9 mouse cellular contexts compared by ENCODE assay signal in the genomic region with DNA sequence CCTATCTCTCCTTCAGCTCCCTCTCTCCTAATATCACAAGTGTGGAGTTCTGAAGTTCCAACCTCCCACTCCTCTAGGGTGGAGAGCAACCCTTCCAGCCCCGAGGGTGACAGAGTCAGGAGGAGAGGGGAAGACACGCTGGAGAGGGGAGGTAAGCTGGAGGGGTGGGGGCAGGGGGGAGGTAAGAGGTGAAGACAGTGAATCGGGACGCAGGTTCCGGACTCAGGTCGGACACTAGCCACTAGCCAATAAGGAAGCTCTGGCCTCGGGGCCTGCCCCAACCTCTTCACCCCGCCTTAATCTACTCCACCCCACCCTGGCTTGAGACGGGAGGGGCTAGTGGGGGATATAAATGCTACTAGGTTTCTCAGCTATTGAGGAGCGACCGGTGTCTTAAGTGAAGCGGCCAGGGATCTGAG. TPM values are rescaled to one million over a fixed set of nuclear protein-coding genes. Genes with fewer than 3 reads are reported as not detected.
DNase-seq lines count a peak whose midpoint lies in the region; ATAC-seq and TF ChIP-seq lines count a peak whose summit lies in the region.
"Had no signal": no experiment of that assay in that cellular context is flagged by ENCODE, and none has a peak within 500 bp of the region (broad histone marks: within the 10 kb centered on the region; RNA-seq: fewer than 3 reads in every experiment).

No protein-coding gene starts in this region.

- H3K36me3 ChIP-seq in heart, embryonic 16.5 days (ENCODE audit: control insufficient read depth, insufficient read depth), result no peaks in the 10 kb centered on the region
- no peaks in the 10 kb centered on the region for H3K36me3 ChIP-seq in liver, embryonic 13.5 days

- TF ChIP-seq CTCF in gastrocnemius, adult 2 months (IDR thresholded peaks at IDR 0.05), result no peak

- peak overlapping the region; percentile 90 for H3K4me2 ChIP-seq in heart, embryonic 16.5 days (ENCODE audit: low read depth, low read length)
- peak overlapping the region; percentile 55 for H3K4me2 ChIP-seq in liver, embryonic 13.5 days

- H3K4me1 ChIP-seq in heart, embryonic 16.5 days (ENCODE audit: control insufficient read depth, insufficient read depth, low read length), result peaks cover 26% of the 10 kb centered on the region
- peaks cover 9% of the 10 kb centered on the region; the same call in 1 of the 2 replicates for H3K4me1 ChIP-seq in liver, embryonic 13.5 days (replicated peaks)

- H3K27ac ChIP-seq in gastrocnemius, adult 2 months, result 0 out of 2 replicates have a peak overlapping the region, but pooled peaks have one; percentile 52
- no peak overlapping the region for H3K27ac ChIP-seq in heart, embryonic 16.5 days (ENCODE audit: low read length)
- H3K27ac ChIP-seq in liver, embryonic 13.5 days, result peak overlapping the region; percentile 50

- DNase-seq in gastrocnemius, adult 2 months, result no peak
- DNase-seq in gastrocnemius, postnatal 10 days, result no peak
- DNase-seq in ES-CJ7 (ENCODE audit: low read depth, low spot score), result peak; percentile 89
- DNase-seq in liver, embryonic 13.5 days, result no peak
- DNase-seq in gastrocnemius, postnatal 25 days, result no peak
- DNase-seq in Muller cell, postnatal 12 days (ENCODE audit: inconsistent ontology term), result no peak
- DNase-seq in adrenal gland, adult 18-20 months (ENCODE audit: low spot score in 2 of 2), result no peak
- DNase-seq: cerebellum, adult 11 months had no signal

- intact Hi-C loops in gastrocnemius, adult 2 months (cut with DNase I), result no loop called here

- H3K27me3 ChIP-seq in heart, embryonic 16.5 days (ENCODE audit: control insufficient read depth, insufficient read depth, low read length), result peaks cover 78% of the 10 kb centered on the region
- peaks cover 97% of the 10 kb centered on the region for H3K27me3 ChIP-seq in liver, embryonic 13.5 days

- no peak overlapping the region for H3K9ac ChIP-seq in heart, embryonic 16.5 days (ENCODE audit: low read length)
- peak overlapping the region; percentile 69 for H3K9ac ChIP-seq in liver, embryonic 13.5 days

- 0 out of 2 replicates have a peak, but pooled peaks have one; percentile 8 for ATAC-seq in heart, embryonic 16.5 days (replicated peaks; ENCODE audit: extremely low read depth, insufficient read depth, low FRiP score)
- ATAC-seq in liver, embryonic 13.5 days (ENCODE audit: low read depth), result peak; percentile 62

- H3K9me3 ChIP-seq in heart, embryonic 16.5 days (replicated peaks; ENCODE audit: control insufficient read depth, low read length), result no peaks in the 10 kb centered on the region
- no peaks in the 10 kb centered on the region for H3K9me3 ChIP-seq in liver, embryonic 13.5 days (replicated peaks)

- H3K4me3 ChIP-seq in gastrocnemius, adult 2 months, result peak overlapping the region; percentile 75
- H3K4me3 ChIP-seq in heart, embryonic 16.5 days (ENCODE audit: low read length), result peak overlapping the region; percentile 60
- peak overlapping the region; percentile 59 for H3K4me3 ChIP-seq in liver, embryonic 13.5 days (replicated peaks)

- 6% methylated on average over 12 of the region's 12 CpGs for WGBS in heart, embryonic 16.5 days
- WGBS in liver, embryonic 13.5 days (ENCODE audit: insufficient replicate concordance), result 2% methylated on average over 12 of the region's 12 CpGs

RNA-seq across cellular contexts. Expression of a gene that starts 10.9 kb away (rescaled TPM):
- total RNA-seq in gastrocnemius, adult 2 months (2021), result under 1 TPM; 0.11 to 0.26 TPM
- 1 to 10 TPM; 2.3 to 4.3 TPM for total RNA-seq in gastrocnemius, postnatal 10 days (2021)
- polyA plus RNA-seq in heart, embryonic 16.5 days (2015; fragmentation: Nextera tagmentation; extraction: Ambion mirVana), result 0.50 and 0.65 TPM in 2 replicates
- 1.4 and 2.6 TPM in 2 replicates for polyA plus RNA-seq in liver, embryonic 13.5 days (2015; fragmentation: Nextera tagmentation; extraction: Ambion mirVana)
- total RNA-seq in gastrocnemius, postnatal 25 days (2021), result under 1 TPM; 0.29 to 0.61 TPM
- total RNA-seq in adrenal gland, adult 18-20 months (2021), result 1 to 10 TPM; 1.2 to 1.3 TPM
